Mouse (Mus musculus) embryonic facial prominence, embryonic 14.5 days (tissue): ENCODE data around the gene Srpk2. TPM values are rescaled to one million over a fixed set of nuclear protein-coding genes. Genes with fewer than 3 reads are reported as not detected.
"Not testable (repeated sequence)": the region's sequence is repeated elsewhere in the genome, so short reads cannot be mapped to it uniquely, and the experiment has no call there.

Experiments used
- ATAC-seq: fragments of 200-750 bp; cut with Nextera tagmentation; 2 replicates; pipeline ENCODE4 v1.8.0; 2017; ENCODE audit warnings: low read depth, moderate number of reproducible peaks, moderate TSS enrichment
- DNase-seq: peaks from one replicate; pipeline ENCODE4 v3.0.0-alpha.2; 2015; ENCODE audit warnings: low spot score
- H3K27ac ChIP-seq: fragments of 300-500 bp; sonication (generic); replicated peaks from 2 replicates; pipeline ENCODE4 v1.5.1; 2014; ENCODE audit warnings: low read depth, mild to moderate bottlenecking, low read length, moderate library complexity
- H3K27me3 ChIP-seq: fragments of 300-500 bp; sonication (generic); replicated peaks from 2 replicates; pipeline ENCODE4 v1.6.1; 2014; ENCODE audit warnings: low read length; ENCODE audit not compliant: control insufficient read depth, insufficient read depth
- H3K36me3 ChIP-seq: fragments of 300-500 bp; sonication (generic); 2 replicates; pipeline ENCODE4 v1.6.1; 2014; ENCODE audit warnings: low read length, mixed read lengths; ENCODE audit not compliant: control insufficient read depth, insufficient read depth
- H3K4me1 ChIP-seq: fragments of 300-500 bp; sonication (generic); 2 replicates; pipeline ENCODE4 v1.6.1; 2014; ENCODE audit warnings: antibody characterized with exemption, low read length; ENCODE audit not compliant: control insufficient read depth, insufficient read depth
- H3K4me2 ChIP-seq: fragments of 300-500 bp; sonication (generic); 2 replicates; pipeline ENCODE4 v1.6.1; 2014; ENCODE audit warnings: low read depth, mild to moderate bottlenecking, low read length, moderate library complexity, mixed read lengths
- H3K4me3 ChIP-seq: fragments of 300-500 bp; sonication (generic); 2 replicates; pipeline ENCODE4 v1.5.1; 2014; ENCODE audit warnings: low read depth, mild to moderate bottlenecking, low read length
- H3K9ac ChIP-seq: fragments of 300-500 bp; sonication (generic); 2 replicates; pipeline ENCODE4 v1.6.1; 2014; ENCODE audit warnings: low read depth, mild to moderate bottlenecking, low read length, moderate library complexity, mixed read lengths
- H3K9me3 ChIP-seq: fragments of 300-500 bp; sonication (generic); 2 replicates; pipeline ENCODE4 v1.6.1; 2016; ENCODE audit warnings: low read length; ENCODE audit not compliant: control insufficient read depth
- WGBS: fragments of 180-500 bp; shearing (Covaris S2); extraction: QIAGEN DNeasy Blood & Tissue Kit; methylation state at CpG from one replicate; pipeline ENCODE4 v1.1.7; 2014; 5-methylcytosine and 5-hydroxymethylcytosine counted together
- polyA plus RNA-seq: library from polyadenylated mRNA; unstranded; fragments of >200 nt; fragmentation: Nextera tagmentation; extraction: Ambion mirVana; gene quantifications from 2 replicates; pipeline ENCODE4 v1.2.1, GENCODE M21; 2014

Srpk2 gene
- polyA plus RNA-seq, 1 experiment from 2014 or later, result 51.2 TPM

DNA sequence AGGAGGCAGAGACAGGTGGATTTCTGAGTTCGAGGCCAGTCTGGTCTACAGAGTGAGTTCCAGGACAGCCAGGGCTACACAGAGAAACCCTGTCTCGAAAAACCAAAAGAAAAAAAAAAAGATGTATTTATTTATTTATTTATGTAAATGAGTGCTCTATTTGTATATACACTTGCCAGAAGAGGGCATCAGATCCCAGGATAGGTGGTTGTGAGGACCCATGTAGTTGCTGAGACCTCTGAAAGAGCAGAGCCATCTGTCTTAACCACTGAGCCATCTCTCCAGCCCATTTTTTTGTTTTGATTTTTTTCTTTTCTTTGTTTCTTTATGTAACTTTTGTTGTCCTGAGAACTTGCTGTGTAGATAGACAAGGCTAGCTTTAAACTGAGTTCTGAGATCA lies 230.9 kb downstream of the Srpk2 start:
- H3K4me1 ChIP-seq, H3K4me3 ChIP-seq, H3K27me3 ChIP-seq, ATAC-seq, DNase-seq, H3K9ac ChIP-seq, H3K4me2 ChIP-seq, H3K9me3 ChIP-seq, H3K27ac ChIP-seq: not testable (repeated sequence)
- WGBS, result 92% methylated on average over 2 of the region's 2 CpGs
- H3K36me3 ChIP-seq, result peaks cover 38% of the 10 kb centered on the region; the same call in 1 of the 2 replicates

Other genes with a start within 250 kb of the Srpk2 start
- gene Pus7, start 99.1 kb upstream of the Srpk2 start, polyA plus RNA-seq, result 24.5 and 26.9 TPM in 2 replicates
- gene Rint1, start 103.1 kb upstream of the Srpk2 start, polyA plus RNA-seq, result 27.1 and 30.8 TPM in 2 replicates
- 104 and 120 TPM in 2 replicates for gene Tomm7, start 159.5 kb upstream of the Srpk2 start, polyA plus RNA-seq